Mouse (Mus musculus): ENCODE data around the gene Kel. TPM values are rescaled to one million over a fixed set of nuclear protein-coding genes. Genes with fewer than 3 reads are reported as not detected.

Kel gene
- total RNA-seq, 4 experiments from 2014 or later: 0.11 TPM; not detected in 3

DNA sequence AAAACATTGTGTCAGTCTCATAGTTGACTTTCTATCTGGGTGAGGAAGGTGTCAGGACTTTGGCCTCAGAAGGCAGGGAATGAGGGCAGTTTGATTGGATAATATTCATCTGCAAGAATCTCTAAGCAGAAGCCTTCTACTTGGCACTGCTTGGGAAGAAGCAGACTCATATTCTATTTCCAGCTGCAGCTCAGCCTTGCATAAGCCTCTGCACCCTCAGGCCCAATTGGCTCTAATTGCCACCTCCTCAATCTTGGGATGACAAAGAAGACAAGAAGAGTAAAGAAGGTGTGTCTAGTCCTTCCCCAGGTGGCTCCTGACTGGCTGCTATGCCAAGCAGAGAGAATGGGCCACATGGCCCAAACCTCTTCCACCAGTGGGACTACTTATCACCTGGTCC is 57.5 kb downstream of the Kel start:
- DNase-seq (ENCODE audit: low spot score): no peak

DNA sequence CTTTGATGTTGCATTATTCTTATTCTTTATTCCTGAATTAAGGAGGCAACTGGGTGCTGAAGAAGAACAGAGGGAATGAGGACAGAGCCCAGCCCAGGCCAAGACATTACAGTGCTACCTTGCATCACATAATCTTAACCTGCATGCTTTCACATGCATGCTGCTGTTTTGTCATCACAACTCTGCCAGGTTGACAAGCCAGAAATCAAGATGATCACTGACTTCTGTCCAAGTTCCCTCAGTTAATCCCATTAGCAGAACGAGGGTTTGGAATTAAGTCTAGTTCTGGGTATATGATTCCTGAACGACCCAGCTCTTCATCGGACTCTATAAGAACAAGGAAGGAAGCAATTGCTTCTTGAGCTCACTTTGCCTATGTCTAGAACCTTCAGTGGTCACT is 57.9 kb downstream of the Kel start:
- DNase-seq (ENCODE audit: low spot score): no peak

DNA sequence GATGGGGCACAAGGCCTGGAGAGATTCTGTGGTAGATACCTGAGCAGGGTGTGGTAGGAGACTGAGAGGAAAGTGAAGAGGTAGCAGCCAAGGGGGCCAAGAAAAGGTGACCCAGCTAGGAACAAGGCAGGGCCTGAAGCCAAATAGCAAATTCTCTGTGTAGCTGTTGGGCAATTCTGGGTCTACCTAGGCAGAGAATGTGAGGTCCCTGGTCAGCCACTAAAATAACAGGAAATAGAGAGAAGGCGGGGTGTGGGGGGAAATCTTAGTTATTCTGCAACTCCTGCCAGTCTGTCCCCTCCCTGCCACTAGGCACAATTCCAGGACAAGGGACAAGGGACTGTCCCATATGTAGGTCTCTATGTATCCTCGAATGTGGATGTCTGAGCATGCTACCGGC is 60.9 kb downstream of the Kel start:
- DNase-seq (ENCODE audit: low spot score): no peak

DNA sequence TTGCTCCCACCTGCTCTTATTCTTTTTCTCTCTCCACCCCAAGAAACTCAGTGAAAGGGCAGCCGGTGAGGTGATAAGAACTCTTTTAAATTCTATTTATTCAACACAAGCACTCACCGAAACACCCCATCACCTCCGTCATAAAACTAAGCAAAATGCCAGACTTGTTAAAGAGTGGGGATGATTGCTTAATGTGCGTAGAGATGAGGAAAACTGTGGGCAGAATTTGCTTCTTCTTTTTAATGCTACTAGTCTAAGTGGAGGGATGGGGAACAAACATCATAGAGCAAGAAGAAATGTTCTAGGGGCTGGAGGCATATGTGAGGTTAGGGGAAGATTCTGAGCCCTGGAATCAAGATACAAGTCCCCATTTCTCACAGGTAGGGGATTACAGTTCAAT is 61.4 kb downstream of the Kel start:
- DNase-seq (ENCODE audit: low spot score): no peak

DNA sequence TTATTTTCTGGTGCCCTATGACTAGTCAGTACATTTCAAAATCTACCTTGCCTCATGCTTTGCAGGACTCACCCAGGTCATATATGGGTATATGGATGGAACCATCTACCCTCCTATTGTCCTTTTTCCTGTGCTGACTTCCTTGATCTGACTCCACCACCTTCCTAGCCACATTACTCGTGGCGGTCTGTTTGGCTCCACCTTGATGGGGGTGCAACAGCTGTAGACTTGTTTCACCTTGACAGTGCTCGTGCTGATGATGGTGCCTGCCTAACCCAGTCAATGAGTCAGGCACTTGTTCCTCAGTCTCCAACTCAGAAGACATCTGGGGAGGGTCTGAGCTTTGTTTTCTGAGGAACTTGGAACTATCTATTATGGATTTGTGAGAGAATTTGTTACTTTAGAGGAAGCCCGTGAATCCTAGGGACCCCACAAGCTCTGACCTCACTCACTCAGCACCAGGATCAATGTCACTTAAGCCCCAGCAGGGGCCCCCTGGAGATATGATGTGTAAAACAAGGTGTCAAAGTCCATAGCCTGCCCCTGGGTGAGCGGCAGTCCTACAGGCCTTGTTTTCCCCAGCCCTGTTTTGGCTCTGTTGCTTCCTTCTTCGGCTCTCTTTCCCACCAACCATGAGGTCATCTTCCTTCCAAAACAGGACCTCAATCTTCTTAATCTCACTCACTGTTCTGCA is 62.8 kb downstream of the Kel start:
- no peak for DNase-seq (ENCODE audit: low spot score)

DNA sequence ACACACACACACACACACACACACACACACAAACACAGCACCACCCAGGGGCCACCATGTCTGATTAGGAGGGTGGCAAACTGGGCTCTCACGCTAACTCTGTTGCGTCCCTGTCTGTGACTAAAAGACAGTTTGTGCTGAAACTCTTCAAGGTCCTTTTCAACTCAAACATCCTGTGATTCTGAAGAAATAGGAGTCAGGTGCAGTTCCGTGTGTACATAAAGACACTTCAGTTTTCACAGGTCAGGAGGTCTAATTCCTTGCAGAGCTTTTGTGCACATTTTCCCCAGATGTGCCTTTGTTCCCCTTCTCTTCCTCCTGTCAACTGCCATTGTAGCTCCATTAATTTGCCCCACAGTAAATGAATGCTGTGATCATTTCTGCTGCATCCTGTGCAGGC is 63.7 kb downstream of the Kel start:
- DNase-seq (ENCODE audit: low spot score): no peak

DNA sequence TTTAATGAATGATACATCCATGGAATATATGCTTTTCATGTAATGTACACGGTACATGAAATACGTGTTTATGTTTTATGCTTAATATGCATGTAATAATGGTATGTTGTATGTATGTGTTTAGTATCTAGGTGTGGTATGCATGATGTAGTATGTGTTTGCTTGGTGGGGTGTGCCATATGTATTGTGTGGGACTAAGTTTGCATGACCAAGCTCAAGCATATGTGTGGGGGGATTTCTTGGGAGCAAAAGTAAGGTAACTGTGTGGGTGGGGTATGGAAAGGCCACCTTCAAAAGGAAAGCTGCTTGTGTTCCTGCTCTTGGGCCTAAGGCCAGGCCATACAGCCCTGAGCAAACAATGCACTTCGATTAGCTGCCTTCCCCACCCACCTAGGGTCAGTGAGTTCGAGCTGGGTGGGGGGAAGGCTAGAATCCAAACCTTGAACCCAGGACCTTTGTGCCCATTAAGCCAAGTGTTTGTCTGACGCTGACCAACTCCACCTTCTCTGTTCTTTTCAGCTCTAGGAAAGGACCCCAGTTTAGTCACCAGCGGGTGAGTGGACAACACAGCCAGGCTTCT is 66.1 kb downstream of the Kel start:
- no peak for DNase-seq (ENCODE audit: low spot score)

DNA sequence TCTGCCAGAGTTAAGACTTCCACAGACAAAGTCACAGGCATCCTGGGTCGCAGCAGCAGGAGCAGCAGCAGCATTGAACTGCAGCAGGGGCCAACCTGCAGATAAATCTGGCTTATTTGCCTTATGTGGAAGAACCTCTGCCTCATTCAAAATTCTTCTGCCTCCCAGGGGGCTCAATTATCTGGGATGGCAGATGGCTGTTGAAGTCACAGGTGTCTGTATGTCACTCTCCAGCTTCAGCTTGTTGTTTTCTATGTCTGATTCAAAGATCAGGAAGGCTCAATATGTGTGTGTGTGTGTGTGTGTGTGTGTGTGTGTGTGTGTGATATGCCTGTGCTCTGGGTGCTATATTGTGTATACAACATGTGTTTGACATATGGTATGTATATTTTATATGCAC is 66.7 kb downstream of the Kel start:
- no peak for DNase-seq (ENCODE audit: low spot score)

Other genes with a start within 250 kb of the Kel start
- not detected for gene Prss1, start 245.4 kb downstream of the Kel start, total RNA-seq (2022)
- not detected for gene Prss2, start 182.6 kb downstream of the Kel start, total RNA-seq (2022)
- 1 to 10 TPM in 2 of 4 experiments, under 1 TPM in 2; 0.41 to 1.7 (median 1.1) TPM for gene Ephb6, start 98.9 kb downstream of the Kel start, total RNA-seq (2022)
- not detected for gene Trpv6, start 67.9 kb downstream of the Kel start, total RNA-seq (2022)
- gene Trpv5, start 23.6 kb downstream of the Kel start, total RNA-seq (2022): not detected
- not detected for gene Llcfc1, start 19.9 kb downstream of the Kel start, total RNA-seq (2022)
- not detected for gene Olfr459, start 70.8 kb upstream of the Kel start, total RNA-seq (2022)
- gene Pip, start 143.2 kb upstream of the Kel start, total RNA-seq (2022): not detected
- not detected for gene Sval2, start 148.7 kb upstream of the Kel start, total RNA-seq (2022)
- not detected for gene Sval1, start 247.3 kb upstream of the Kel start, total RNA-seq (2022)